Mouse (Mus musculus): ENCODE measurements around the gene Ndc1. TPM values are rescaled to one million over a fixed set of nuclear protein-coding genes. Genes with fewer than 3 reads are reported as not detected.

The Ndc1 gene
- total and polyA plus RNA-seq, 3 experiments, result 10.2 to 15.4 (median 11.3) TPM

DNA sequence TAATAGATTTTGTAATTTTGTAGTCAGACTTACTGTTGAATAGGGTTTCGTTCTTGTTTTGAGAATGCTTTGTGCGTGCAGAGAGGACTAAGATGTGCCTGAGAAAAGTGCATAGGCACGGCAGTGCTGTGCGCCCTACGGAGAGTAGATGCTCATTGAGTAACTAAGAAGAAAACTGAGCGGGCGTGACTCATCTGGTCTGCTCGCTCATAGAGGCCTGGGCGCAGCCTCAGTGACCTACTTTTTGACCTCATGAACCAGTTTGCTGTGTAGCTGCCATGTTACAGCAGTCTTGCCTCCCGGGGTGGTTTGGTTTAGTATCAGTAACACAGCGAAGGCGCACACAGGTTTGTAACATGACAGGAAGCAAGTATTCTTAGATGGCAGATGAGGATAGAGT lies 58.0 kb downstream of the Ndc1 start:
- Histone ChIP-seq H3K27me3 (ENCODE audit: control insufficient read depth, insufficient read depth, low read length) (no peaks in the 10 kb centered on the region), H3K9ac (ENCODE audit: low read depth, low read length) (no peak overlapping the region), H3K36me3 (ENCODE audit: control insufficient read depth, insufficient read depth, low read length) (no peaks in the 10 kb centered on the region), H3K27ac (no peak overlapping the region), H3K4me3 (no peak overlapping the region), H3K4me1 (ENCODE audit: control insufficient read depth, insufficient read depth, low read length) (no peaks in the 10 kb centered on the region), H3K79me2 (replicated peaks; ENCODE audit: control insufficient read depth, insufficient read depth, low read length) (no peaks in the 10 kb centered on the region)
- DNase-seq, result no peak
- no peak for TF ChIP-seq EP300 (IDR thresholded peaks at IDR 0.05; ENCODE audit: insufficient read depth, low read depth, low read length)
- TF ChIP-seq CTCF (IDR thresholded peaks at IDR 0.05), result no peak
- no peak for TF ChIP-seq POLR2A (IDR thresholded peaks at IDR 0.05; ENCODE audit: insufficient read depth, low read depth, low read length)
- 93% methylated on average over 12 of the region's 12 CpGs for WGBS
- intact Hi-C loops (cut with DNase I), result no loop called here

DNA sequence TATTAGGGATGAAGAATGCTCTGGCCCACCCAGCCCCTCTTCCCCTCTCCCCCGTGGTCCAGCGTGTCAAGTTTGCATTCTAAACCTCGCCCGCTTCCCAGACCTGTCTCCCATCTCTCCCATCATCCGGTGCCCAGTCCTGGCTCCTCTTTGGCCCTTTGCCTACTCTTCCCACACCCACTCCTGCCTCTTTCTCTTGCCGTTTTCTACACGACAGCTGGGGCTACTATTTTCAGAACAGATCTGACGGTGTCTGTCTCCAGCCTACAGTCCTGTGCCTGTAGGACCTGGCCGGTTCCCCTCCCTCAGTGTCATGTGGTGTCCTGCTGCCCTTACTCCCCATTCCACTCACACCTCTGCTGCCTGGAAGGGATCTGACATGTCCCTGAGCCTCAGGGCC lies 59.0 kb downstream of the Ndc1 start:
- DNase-seq, result no peak
- Histone ChIP-seq H3K27ac (no peak overlapping the region), H3K4me1 (ENCODE audit: control insufficient read depth, insufficient read depth, low read length) (no peaks in the 10 kb centered on the region), H3K9ac (ENCODE audit: low read depth, low read length) (no peak overlapping the region), H3K27me3 (ENCODE audit: control insufficient read depth, insufficient read depth, low read length) (no peaks in the 10 kb centered on the region), H3K79me2 (replicated peaks; ENCODE audit: control insufficient read depth, insufficient read depth, low read length) (no peaks in the 10 kb centered on the region), H3K4me3 (no peak overlapping the region), H3K36me3 (ENCODE audit: control insufficient read depth, insufficient read depth, low read length) (no peaks in the 10 kb centered on the region)
- TF ChIP-seq EP300 (IDR thresholded peaks at IDR 0.05; ENCODE audit: insufficient read depth, low read depth, low read length) (no peak), POLR2A (IDR thresholded peaks at IDR 0.05; ENCODE audit: insufficient read depth, low read depth, low read length) (no peak), CTCF (IDR thresholded peaks at IDR 0.05) (no peak)
- intact Hi-C loops (cut with DNase I), result no loop called here
- 69% methylated on average over 9 of the region's 9 CpGs for WGBS

DNA sequence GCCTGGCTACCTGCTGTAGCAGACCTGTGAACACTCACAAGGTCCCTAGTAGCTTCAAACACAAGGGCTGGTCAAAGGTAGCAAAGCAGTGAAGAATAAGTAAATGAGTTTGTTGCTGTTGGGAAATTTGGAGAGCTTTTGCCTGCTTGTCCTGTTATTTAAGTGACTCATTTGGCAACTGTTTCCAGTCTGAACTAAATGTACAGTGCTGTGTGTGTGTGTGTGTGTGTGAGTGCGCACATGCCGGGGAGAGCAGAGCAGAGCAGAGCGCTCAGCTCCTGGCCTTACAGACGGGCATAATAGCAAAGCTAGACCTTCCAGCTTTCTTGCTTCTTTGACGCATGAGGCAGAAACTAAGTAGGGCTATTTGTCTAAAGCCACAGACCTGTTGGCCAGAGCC lies 65.1 kb downstream of the Ndc1 start:
- intact Hi-C loops (cut with DNase I), result no loop called here
- H3K79me2 ChIP-seq (replicated peaks; ENCODE audit: control insufficient read depth, insufficient read depth, low read length), result no peaks in the 10 kb centered on the region
- no peaks in the 10 kb centered on the region for H3K36me3 ChIP-seq (ENCODE audit: control insufficient read depth, insufficient read depth, low read length)
- no peak overlapping the region for H3K27ac ChIP-seq
- no peak overlapping the region for H3K9ac ChIP-seq (ENCODE audit: low read depth, low read length)
- no peak for DNase-seq
- TF ChIP-seq CTCF (IDR thresholded peaks at IDR 0.05) (no peak), POLR2A (IDR thresholded peaks at IDR 0.05; ENCODE audit: insufficient read depth, low read depth, low read length) (no peak), EP300 (IDR thresholded peaks at IDR 0.05; ENCODE audit: insufficient read depth, low read depth, low read length) (no peak)
- H3K27me3 ChIP-seq (ENCODE audit: control insufficient read depth, insufficient read depth, low read length), result peaks cover 5% of the 10 kb centered on the region
- WGBS, result 78% methylated on average over 5 of the region's 5 CpGs
- H3K4me1 ChIP-seq (ENCODE audit: control insufficient read depth, insufficient read depth, low read length), result no peaks in the 10 kb centered on the region
- H3K4me3 ChIP-seq, result no peak overlapping the region

DNA sequence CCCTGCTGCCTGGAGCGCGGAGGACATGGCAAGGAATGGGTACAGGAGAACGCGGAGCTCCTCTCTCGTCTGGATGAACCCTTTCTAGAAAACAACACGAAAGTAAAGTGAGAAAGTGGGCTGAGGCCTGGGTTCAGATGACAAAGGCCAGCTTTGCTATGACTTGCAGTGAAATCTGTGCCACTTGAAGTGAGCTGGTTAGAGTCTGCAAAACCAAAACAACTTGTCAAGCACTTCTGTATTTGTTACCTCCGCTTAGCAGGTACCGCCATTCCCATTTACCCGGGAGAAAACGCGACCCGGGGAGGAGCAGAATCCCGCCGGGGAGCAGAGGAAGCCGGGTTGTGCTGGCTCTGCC lies 66.4 kb downstream of the Ndc1 start:
- H3K79me2 ChIP-seq (replicated peaks; ENCODE audit: control insufficient read depth, insufficient read depth, low read length), result no peaks in the 10 kb centered on the region
- DNase-seq, result no peak
- peaks cover 5% of the 10 kb centered on the region for H3K27me3 ChIP-seq (ENCODE audit: control insufficient read depth, insufficient read depth, low read length)
- peak overlapping the region; percentile 54 for H3K4me3 ChIP-seq
- H3K9ac ChIP-seq (ENCODE audit: low read depth, low read length), result peak overlapping the region; percentile 12; the same call in 1 of the 2 replicates
- TF ChIP-seq EP300 (IDR thresholded peaks at IDR 0.05; ENCODE audit: insufficient read depth, low read depth, low read length) (no peak), CTCF (IDR thresholded peaks at IDR 0.05) (no peak), POLR2A (IDR thresholded peaks at IDR 0.05; ENCODE audit: insufficient read depth, low read depth, low read length) (no peak)
- intact Hi-C loops (cut with DNase I), result no loop called here
- 7% methylated on average over 15 of the region's 15 CpGs for WGBS
- no peak overlapping the region for H3K27ac ChIP-seq
- H3K36me3 ChIP-seq (ENCODE audit: control insufficient read depth, insufficient read depth, low read length), result no peaks in the 10 kb centered on the region
- no peaks in the 10 kb centered on the region for H3K4me1 ChIP-seq (ENCODE audit: control insufficient read depth, insufficient read depth, low read length)

DNA sequence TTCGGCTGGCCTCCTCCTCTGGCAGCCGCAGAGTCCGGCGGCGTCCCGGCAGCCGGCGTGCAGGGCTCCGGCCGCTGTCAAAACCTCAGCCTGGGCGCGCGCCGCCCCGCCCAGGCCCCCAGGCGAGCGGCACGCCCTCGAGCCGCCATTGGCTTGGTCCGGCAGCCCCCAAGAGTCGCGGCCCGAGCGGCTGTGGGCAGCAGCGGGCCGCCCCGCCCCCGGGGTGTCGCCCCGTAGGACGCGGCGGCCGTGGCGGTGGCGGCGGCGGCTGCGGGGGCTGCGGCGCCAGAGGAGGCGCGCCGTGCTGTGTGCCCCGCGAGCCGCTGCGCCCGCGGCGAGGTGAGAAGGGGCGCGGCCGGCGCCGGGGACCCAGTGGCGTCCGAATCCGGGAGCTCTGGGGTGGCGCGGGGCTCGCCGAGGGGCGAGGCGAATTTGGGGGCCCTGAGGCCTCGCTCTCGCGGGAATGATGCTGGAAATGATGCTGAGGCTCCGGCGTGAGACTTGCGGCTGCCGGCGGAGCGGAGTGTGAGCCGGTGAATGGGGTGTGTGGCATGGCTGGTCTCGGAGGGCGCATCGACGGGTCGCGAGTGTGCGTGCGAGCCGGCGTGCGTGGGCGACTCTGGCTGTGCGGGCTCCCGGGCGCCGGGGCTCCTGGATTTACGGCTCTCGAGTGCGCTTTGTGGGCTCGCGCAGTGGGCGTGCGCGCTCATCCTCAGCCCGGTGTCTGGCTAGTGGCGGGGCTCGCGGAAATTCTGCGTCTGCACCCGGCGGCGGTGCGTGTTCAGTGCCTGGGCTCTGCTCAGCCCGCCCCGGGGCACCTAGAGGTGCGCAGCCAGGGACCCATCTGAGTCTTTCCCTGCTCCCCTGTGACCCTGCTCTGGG lies 67.0 kb downstream of the Ndc1 start, which contains the start of gene Glis1:
TSS of gene Glis1 (plus strand) at position 236 of the 882 bp plus-strand sequence.
- Histone ChIP-seq H3K27me3 (ENCODE audit: control insufficient read depth, insufficient read depth, low read length) (peaks cover 5% of the 10 kb centered on the region), H3K79me2 (replicated peaks; ENCODE audit: control insufficient read depth, insufficient read depth, low read length) (no peaks in the 10 kb centered on the region), H3K36me3 (ENCODE audit: control insufficient read depth, insufficient read depth, low read length) (no peaks in the 10 kb centered on the region), H3K27ac (no peak within 1 kb of the TSS), H3K4me3 (peak within 1 kb of the TSS; percentile 59), H3K4me1 (ENCODE audit: control insufficient read depth, insufficient read depth, low read length) (no peaks in the 10 kb centered on the region), H3K9ac (ENCODE audit: low read depth, low read length) (peak within 1 kb of the TSS; percentile 23)
- DNase-seq, result peak; percentile 76 to 82
- TF ChIP-seq CTCF (IDR thresholded peaks at IDR 0.05), result no peak
- intact Hi-C loops (cut with DNase I), result no loop called here
- under 1% methylated on average over 76 of the region's 112 CpGs for WGBS

DNA sequence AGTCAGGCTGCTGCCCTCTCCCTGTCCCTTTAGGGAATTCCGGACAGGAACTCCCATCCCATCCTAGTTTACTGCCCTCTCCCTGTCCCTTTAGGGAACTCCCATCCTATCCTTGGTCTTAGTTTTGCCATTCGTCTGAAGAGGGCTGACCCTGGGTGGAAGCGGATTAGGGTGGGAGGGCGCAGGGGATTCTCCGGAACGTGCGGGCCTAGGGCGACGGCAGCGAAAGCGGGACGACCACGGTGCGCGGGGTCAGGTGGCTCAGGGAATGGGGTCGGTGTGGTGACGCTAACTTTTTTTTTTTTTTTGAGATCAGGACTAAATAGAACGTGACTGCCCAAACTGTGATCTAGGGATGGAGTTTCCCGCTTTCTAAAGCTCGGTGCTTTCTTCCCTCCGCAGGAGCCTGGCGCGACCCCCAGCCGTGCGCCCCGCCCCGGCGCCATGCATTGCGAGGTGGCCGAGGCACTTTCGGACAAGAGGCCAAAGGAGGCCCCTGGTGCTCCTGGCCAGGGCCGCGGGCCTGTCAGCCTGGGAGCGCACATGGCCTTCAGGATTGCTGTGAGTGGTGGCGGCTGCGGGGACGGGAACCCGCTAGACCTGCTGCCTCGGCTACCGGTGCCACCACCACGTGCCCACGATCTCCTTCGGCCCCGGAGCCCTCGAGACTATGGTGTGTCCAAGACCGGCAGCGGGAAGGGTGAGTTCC lies 67.8 kb downstream of the Ndc1 start:
- no peak for DNase-seq
- Histone ChIP-seq H3K27ac (no peak overlapping the region), H3K79me2 (replicated peaks; ENCODE audit: control insufficient read depth, insufficient read depth, low read length) (no peaks in the 10 kb centered on the region), H3K4me1 (ENCODE audit: control insufficient read depth, insufficient read depth, low read length) (no peaks in the 10 kb centered on the region), H3K4me3 (peak overlapping the region; percentile 59), H3K36me3 (ENCODE audit: control insufficient read depth, insufficient read depth, low read length) (no peaks in the 10 kb centered on the region), H3K9ac (ENCODE audit: low read depth, low read length) (no peak overlapping the region), H3K27me3 (ENCODE audit: control insufficient read depth, insufficient read depth, low read length) (peaks cover 5% of the 10 kb centered on the region)
- WGBS, result 10% methylated on average over 47 of the region's 47 CpGs
- TF ChIP-seq EP300 (IDR thresholded peaks at IDR 0.05; ENCODE audit: insufficient read depth, low read depth, low read length), result no peak
- TF ChIP-seq CTCF (IDR thresholded peaks at IDR 0.05), result no peak
- no peak for TF ChIP-seq POLR2A (IDR thresholded peaks at IDR 0.05; ENCODE audit: insufficient read depth, low read depth, low read length)
- intact Hi-C loops (cut with DNase I), result no loop called here

Data from heart, adult 2 months (tissue).